Mouse (Mus musculus): ENCODE results near the gene Pafah1b3. TPM values are rescaled to one million over a fixed set of nuclear protein-coding genes. Genes with fewer than 3 reads are reported as not detected.

Gene Pafah1b3
- polyA plus RNA-seq, 1 experiment from 2014 or later = 142 TPM

GRCm38 (mm10) chr7:25248846-25249313 is 48.9 kb downstream of the Pafah1b3 start:
- H3K9ac ChIP-seq (ENCODE audit: low read length) = peak overlapping the region; percentile 99
- ATAC-seq (ENCODE audit: insufficient number of reproducible peaks, insufficient read depth, low FRiP score, low read depth) = no peak; the same call in 1 of the 2 replicates
- peak overlapping the region; percentile 97 to 98 for H3K27ac ChIP-seq (replicated peaks in 1 of 2; ENCODE audit: control insufficient read depth in 1 of 2, insufficient read depth in 1 of 2, low read depth in 2 of 2, low read length in 2 of 2)
- peaks cover 26% of the 10 kb centered on the region for H3K36me3 ChIP-seq (ENCODE audit: control insufficient read depth, insufficient read depth, low read length)
- H3K9me3 ChIP-seq (ENCODE audit: control insufficient read depth, low read length) = no peaks in the 10 kb centered on the region
- peak overlapping the region; percentile 97 for H3K4me2 ChIP-seq (ENCODE audit: low read length)
- WGBS = 0% methylated on average over 24 of the region's 25 CpGs
- H3K4me1 ChIP-seq (ENCODE audit: control insufficient read depth in 2 of 2, insufficient read depth in 2 of 2, low read length in 2 of 2) = peaks cover 23 to 46% of the 10 kb centered on the region in 2 experiments
- H3K4me3 ChIP-seq (ENCODE audit: control insufficient read depth in 1 of 2, insufficient read depth in 1 of 2, low read depth in 1 of 2, low read length in 2 of 2) = peak overlapping the region; percentile 87 to 100
- H3K27me3 ChIP-seq (ENCODE audit: control insufficient read depth, insufficient read depth, low read length) = no peaks in the 10 kb centered on the region

DNA sequence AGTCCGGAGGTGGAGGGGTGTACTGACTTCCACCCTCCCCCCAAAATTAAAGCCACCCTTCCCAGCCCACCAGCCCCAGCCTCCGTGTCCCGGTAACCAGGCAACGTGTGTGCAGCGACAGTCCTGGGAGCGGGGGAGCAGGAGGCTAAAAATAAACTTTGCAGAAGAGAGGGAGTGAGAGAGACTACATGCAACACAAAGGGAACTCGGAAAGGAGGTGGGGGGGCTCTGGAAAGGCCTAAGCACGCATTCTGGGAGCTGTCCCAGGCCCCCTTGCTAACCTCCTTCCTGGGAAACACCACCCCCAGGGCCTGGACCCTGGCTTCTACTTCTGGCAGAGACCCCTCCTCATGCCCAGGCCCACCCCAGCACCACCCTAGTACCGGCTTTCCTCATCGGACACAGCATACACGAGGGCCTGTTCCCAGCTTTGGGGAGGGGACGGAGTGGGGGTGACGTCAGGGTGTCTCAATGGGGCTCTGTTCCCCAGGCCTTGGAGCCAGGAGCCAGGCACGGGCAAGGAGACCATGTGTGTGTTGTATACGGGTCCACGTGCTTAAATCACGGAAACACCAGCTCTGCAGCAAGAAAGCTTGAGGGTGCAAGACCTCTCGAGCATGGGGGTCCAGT is 49.7 kb downstream of the Pafah1b3 start:
- Histone ChIP-seq H3K27ac (replicated peaks in 1 of 2; ENCODE audit: control insufficient read depth in 1 of 2, insufficient read depth in 1 of 2, low read depth in 2 of 2, low read length in 2 of 2) (peak overlapping the region; percentile 97 to 98), H3K4me1 (ENCODE audit: control insufficient read depth in 2 of 2, insufficient read depth in 2 of 2, low read length in 2 of 2) (peaks cover 23 to 46% of the 10 kb centered on the region in 2 experiments), H3K9ac (ENCODE audit: low read length) (peak overlapping the region; percentile 99), H3K4me3 (ENCODE audit: control insufficient read depth in 1 of 2, insufficient read depth in 1 of 2, low read depth in 1 of 2, low read length in 2 of 2) (peak overlapping the region; percentile 87 to 100), H3K27me3 (ENCODE audit: control insufficient read depth, insufficient read depth, low read length) (no peaks in the 10 kb centered on the region), H3K9me3 (ENCODE audit: control insufficient read depth, low read length) (no peaks in the 10 kb centered on the region), H3K36me3 (ENCODE audit: control insufficient read depth, insufficient read depth, low read length) (peaks cover 33% of the 10 kb centered on the region), H3K4me2 (ENCODE audit: low read length) (peak overlapping the region; percentile 97)
- ATAC-seq (ENCODE audit: insufficient number of reproducible peaks, insufficient read depth, low FRiP score, low read depth) = peak; percentile 7; the same call in 1 of the 2 replicates
- WGBS = under 1% methylated on average over 18 of the region's 18 CpGs

DNA sequence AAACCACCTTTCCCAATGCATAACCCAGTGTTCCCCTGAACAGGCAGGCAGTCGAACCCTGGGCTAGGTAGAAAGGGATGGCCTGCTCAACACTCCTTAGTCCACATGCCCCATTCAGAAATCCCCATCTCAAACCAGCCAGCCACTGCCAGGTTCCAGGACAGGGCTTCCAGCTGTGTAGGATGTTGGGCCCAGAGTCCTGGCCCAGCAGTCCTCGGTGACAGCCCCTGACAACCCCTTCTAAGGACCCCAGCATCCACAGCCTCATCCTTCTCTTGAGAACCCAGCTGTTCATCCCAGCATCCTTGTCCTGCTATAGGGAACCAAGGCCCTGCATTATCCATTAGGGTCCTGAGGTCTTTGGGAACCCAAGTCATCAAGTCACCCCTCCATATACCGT is 50.3 kb downstream of the Pafah1b3 start:
- H3K27ac ChIP-seq (replicated peaks in 1 of 2; ENCODE audit: control insufficient read depth in 1 of 2, insufficient read depth in 1 of 2, low read depth in 2 of 2, low read length in 2 of 2) = peak overlapping the region; percentile 97 to 98
- no peak for ATAC-seq (ENCODE audit: insufficient number of reproducible peaks, insufficient read depth, low FRiP score, low read depth)
- H3K4me1 ChIP-seq (ENCODE audit: control insufficient read depth in 2 of 2, insufficient read depth in 2 of 2, low read length in 2 of 2) = peaks cover 23 to 46% of the 10 kb centered on the region in 2 experiments
- H3K9ac ChIP-seq (ENCODE audit: low read length) = peak overlapping the region; percentile 99
- no peaks in the 10 kb centered on the region for H3K9me3 ChIP-seq (ENCODE audit: control insufficient read depth, low read length)
- WGBS = 10% methylated on average over 3 of the region's 3 CpGs
- peaks cover 40% of the 10 kb centered on the region for H3K36me3 ChIP-seq (ENCODE audit: control insufficient read depth, insufficient read depth, low read length)
- H3K27me3 ChIP-seq (ENCODE audit: control insufficient read depth, insufficient read depth, low read length) = no peaks in the 10 kb centered on the region
- peak overlapping the region; percentile 97 for H3K4me2 ChIP-seq (ENCODE audit: low read length)
- H3K4me3 ChIP-seq (ENCODE audit: control insufficient read depth in 1 of 2, insufficient read depth in 1 of 2, low read depth in 1 of 2, low read length in 2 of 2) = peak overlapping the region; percentile 87 to 100

GRCm38 (mm10) chr7:25246759-25247137 is 51.0 kb downstream of the Pafah1b3 start:
- 36% methylated on average over 4 of the region's 4 CpGs for WGBS
- H3K4me2 ChIP-seq (ENCODE audit: low read length) = peak overlapping the region; percentile 97

GRCm38 (mm10) chr7:25246079-25246758 is 51.6 kb downstream of the Pafah1b3 start:
- Histone ChIP-seq H3K27ac (replicated peaks in 1 of 2; ENCODE audit: control insufficient read depth in 1 of 2, insufficient read depth in 1 of 2, low read depth in 2 of 2, low read length in 2 of 2) (peak overlapping the region; percentile 82 to 98), H3K4me3 (ENCODE audit: control insufficient read depth in 1 of 2, insufficient read depth in 1 of 2, low read depth in 1 of 2, low read length in 2 of 2) (peak overlapping the region; percentile 14 to 100), H3K9me3 (ENCODE audit: control insufficient read depth, low read length) (no peaks in the 10 kb centered on the region), H3K27me3 (ENCODE audit: control insufficient read depth, insufficient read depth, low read length) (no peaks in the 10 kb centered on the region), H3K36me3 (ENCODE audit: control insufficient read depth, insufficient read depth, low read length) (peaks cover 49% of the 10 kb centered on the region), H3K4me2 (ENCODE audit: low read length) (peak overlapping the region; percentile 97), H3K9ac (ENCODE audit: low read length) (peak overlapping the region; percentile 99), H3K4me1 (ENCODE audit: control insufficient read depth in 2 of 2, insufficient read depth in 2 of 2, low read length in 2 of 2) (peaks cover 24 to 48% of the 10 kb centered on the region in 2 experiments)
- 46% methylated on average over 20 of the region's 20 CpGs for WGBS
- ATAC-seq (ENCODE audit: insufficient number of reproducible peaks, insufficient read depth, low FRiP score, low read depth) = no peak

More at GRCm38 (mm10) chr7:25246759-25247137, 51.0 kb downstream of the Pafah1b3 start:
- no peaks in the 10 kb centered on the region for H3K27me3 ChIP-seq (ENCODE audit: control insufficient read depth, insufficient read depth, low read length)
- peak overlapping the region; percentile 99 for H3K9ac ChIP-seq (ENCODE audit: low read length)
- no peak for ATAC-seq (ENCODE audit: insufficient number of reproducible peaks, insufficient read depth, low FRiP score, low read depth)
- peaks cover 23 to 46% of the 10 kb centered on the region in 2 experiments for H3K4me1 ChIP-seq (ENCODE audit: control insufficient read depth in 2 of 2, insufficient read depth in 2 of 2, low read length in 2 of 2)
- peaks cover 46% of the 10 kb centered on the region for H3K36me3 ChIP-seq (ENCODE audit: control insufficient read depth, insufficient read depth, low read length)
- H3K9me3 ChIP-seq (ENCODE audit: control insufficient read depth, low read length) = no peaks in the 10 kb centered on the region
- peak overlapping the region; percentile 82 to 98 for H3K27ac ChIP-seq (replicated peaks in 1 of 2; ENCODE audit: control insufficient read depth in 1 of 2, insufficient read depth in 1 of 2, low read depth in 2 of 2, low read length in 2 of 2)
- H3K4me3 ChIP-seq (ENCODE audit: control insufficient read depth in 1 of 2, insufficient read depth in 1 of 2, low read depth in 1 of 2, low read length in 2 of 2) = peak overlapping the region; percentile 24 to 100

Other genes with a start within 250 kb of the Pafah1b3 start
- gene Grik5, start 225.6 kb downstream of the Pafah1b3 start, polyA plus RNA-seq (2014; fragmentation: Nextera tagmentation; extraction: Ambion mirVana) = 5.7 and 8.3 TPM in 2 replicates
- 14.5 and 14.8 TPM in 2 replicates for gene Zfp574, start 225.4 kb downstream of the Pafah1b3 start, polyA plus RNA-seq (2014; fragmentation: Nextera tagmentation; extraction: Ambion mirVana)
- 0.50 and 0.71 TPM in 2 replicates for gene Pou2f2, start 118.3 kb downstream of the Pafah1b3 start, polyA plus RNA-seq (2014; fragmentation: Nextera tagmentation; extraction: Ambion mirVana)
- gene Dedd2, start 77.4 kb downstream of the Pafah1b3 start, polyA plus RNA-seq (2014; fragmentation: Nextera tagmentation; extraction: Ambion mirVana) = 4.8 and 5.7 TPM in 2 replicates
- 2.3 and 2.4 TPM in 2 replicates for gene Zfp526, start 76.6 kb downstream of the Pafah1b3 start, polyA plus RNA-seq (2014; fragmentation: Nextera tagmentation; extraction: Ambion mirVana)
- 10.0 and 12.2 TPM in 2 replicates for gene Gsk3a, start 60.1 kb downstream of the Pafah1b3 start, polyA plus RNA-seq (2014; fragmentation: Nextera tagmentation; extraction: Ambion mirVana)
- 14.4 and 17.4 TPM in 2 replicates for gene Erf, start 47.2 kb downstream of the Pafah1b3 start, polyA plus RNA-seq (2014; fragmentation: Nextera tagmentation; extraction: Ambion mirVana)
- 25.4 and 28.4 TPM in 2 replicates for gene Cic, start 30.3 kb downstream of the Pafah1b3 start, polyA plus RNA-seq (2014; fragmentation: Nextera tagmentation; extraction: Ambion mirVana)
- gene Prr19, start 3.4 kb upstream of the Pafah1b3 start, polyA plus RNA-seq (2014; fragmentation: Nextera tagmentation; extraction: Ambion mirVana) = 0.16 TPM in 1 of 2 replicates, not detected in the other
- gene Tmem145, start 8.1 kb upstream of the Pafah1b3 start, polyA plus RNA-seq (2014; fragmentation: Nextera tagmentation; extraction: Ambion mirVana) = 0.30 TPM in 1 of 2 replicates, not detected in the other
- 6.8 and 7.9 TPM in 2 replicates for gene Megf8, start 19.2 kb upstream of the Pafah1b3 start, polyA plus RNA-seq (2014; fragmentation: Nextera tagmentation; extraction: Ambion mirVana)
- gene Cnfn, start 71.7 kb upstream of the Pafah1b3 start, polyA plus RNA-seq (2014; fragmentation: Nextera tagmentation; extraction: Ambion mirVana) = 0.31 TPM in 1 of 2 replicates, not detected in the other
- gene Lipe, start 100.7 kb upstream of the Pafah1b3 start, polyA plus RNA-seq (2014; fragmentation: Nextera tagmentation; extraction: Ambion mirVana) = 2.8 and 3.6 TPM in 2 replicates
- gene Cxcl17, start 114.9 kb upstream of the Pafah1b3 start, polyA plus RNA-seq (2014; fragmentation: Nextera tagmentation; extraction: Ambion mirVana) = 0.28 and 0.36 TPM in 2 replicates
- 3.9 and 4.5 TPM in 2 replicates for gene Ceacam1, start 179.6 kb upstream of the Pafah1b3 start, polyA plus RNA-seq (2014; fragmentation: Nextera tagmentation; extraction: Ambion mirVana)
- 0.20 TPM in 1 of 2 replicates, not detected in the other for gene Ceacam2, start 241.9 kb upstream of the Pafah1b3 start, polyA plus RNA-seq (2014; fragmentation: Nextera tagmentation; extraction: Ambion mirVana)

All from heart, embryonic 14.5 days (tissue).